Mouse (Mus musculus): ENCODE measurements around the gene Oscar.
"Not testable (repeated sequence)": the region's sequence is repeated elsewhere in the genome, so short reads cannot be mapped to it uniquely, and the experiment has no call there.

Gene Oscar

DNA sequence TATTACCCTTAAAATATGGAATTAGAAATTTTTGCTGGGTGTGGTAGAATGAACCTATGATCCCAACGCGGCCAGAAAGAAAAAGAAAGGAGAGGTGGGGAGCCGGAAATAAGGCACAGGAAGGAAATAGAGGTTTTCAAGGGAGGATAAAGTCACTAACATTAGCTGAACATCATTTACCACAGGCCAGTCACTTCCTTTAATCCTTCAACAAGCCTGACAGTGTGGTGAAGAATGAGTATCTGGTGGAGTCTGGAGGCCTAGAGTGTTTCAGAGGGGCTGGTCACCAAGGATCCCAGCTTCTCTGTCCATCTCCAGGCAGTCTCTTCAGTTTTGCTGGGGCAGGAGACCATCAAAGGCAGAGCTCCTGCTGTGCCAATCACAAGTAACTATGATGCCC, 5.5 kb downstream of the Oscar start:
- no peak for DNase-seq (ENCODE audit: inconsistent ontology term)

DNA sequence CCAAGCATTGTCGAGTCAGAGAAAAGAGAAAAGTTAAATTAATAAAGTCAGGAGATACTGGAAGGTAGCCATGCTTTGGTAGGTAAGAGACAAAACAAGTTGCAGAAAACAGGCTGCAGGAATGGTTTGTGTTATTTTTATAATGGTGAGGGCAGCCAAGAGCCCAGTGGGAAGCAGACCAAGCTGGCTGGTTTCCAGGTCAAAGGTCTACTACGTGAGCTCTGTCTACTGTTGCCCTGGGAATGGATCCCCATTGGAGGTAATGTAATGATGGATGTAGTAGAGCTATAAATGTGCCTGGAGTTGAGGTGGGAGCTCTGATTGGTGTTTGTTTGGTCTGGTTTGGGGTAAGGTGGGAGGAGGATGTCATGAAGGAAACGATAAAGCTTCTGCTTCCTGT, 6.9 kb downstream of the Oscar start:
- DNase-seq (ENCODE audit: inconsistent ontology term): no peak

DNA sequence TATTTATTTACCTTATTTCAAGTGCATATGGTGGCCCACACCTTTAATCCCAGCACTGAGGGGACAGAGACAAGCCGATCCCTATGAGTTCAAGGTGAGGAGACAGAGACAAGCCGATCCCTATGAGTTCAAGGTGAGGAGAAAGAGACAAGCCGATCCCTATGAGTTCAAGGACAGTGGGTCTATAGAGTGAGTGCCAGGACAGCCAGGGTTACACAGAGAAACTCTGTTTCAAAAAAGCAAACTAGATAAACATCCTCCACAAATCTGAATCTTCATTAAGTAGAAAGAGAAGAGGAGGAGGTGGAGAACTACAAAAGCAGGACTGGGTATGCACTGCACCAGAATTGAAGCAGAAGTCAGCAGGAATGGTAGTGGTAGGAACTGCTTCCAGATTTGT, 7.3 kb downstream of the Oscar start:
- DNase-seq (ENCODE audit: inconsistent ontology term): no peak

- no peak for DNase-seq (ENCODE audit: inconsistent ontology term)
These were observed 8.6 kb downstream of the Oscar start for GRCm38 (mm10) chr7:3607391-3607790.

DNA sequence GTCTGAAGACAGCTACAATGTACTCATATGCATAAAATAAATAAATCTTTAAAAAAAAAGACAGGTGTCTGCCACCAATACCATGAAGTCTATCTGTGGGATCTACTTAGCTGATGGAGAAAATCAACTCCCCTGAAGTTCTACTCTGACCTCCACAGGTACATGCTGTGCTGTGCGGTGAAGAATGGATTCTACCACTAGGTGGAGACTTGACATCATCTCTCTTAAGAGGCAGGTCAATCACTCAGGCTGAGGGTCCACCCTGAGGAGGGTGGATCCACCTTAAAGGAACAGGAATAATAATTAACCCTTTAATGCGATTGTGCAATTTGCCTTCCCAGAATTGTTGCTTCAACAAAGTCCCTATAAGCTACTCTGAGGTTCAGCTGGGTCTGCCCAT, 9.2 kb downstream of the Oscar start:
- no peak for DNase-seq (ENCODE audit: inconsistent ontology term)

- peak; percentile 48 for DNase-seq (ENCODE audit: inconsistent ontology term)
These were observed 14.8 kb downstream of the Oscar start for GRCm38 (mm10) chr7:3601119-3601518.

DNA sequence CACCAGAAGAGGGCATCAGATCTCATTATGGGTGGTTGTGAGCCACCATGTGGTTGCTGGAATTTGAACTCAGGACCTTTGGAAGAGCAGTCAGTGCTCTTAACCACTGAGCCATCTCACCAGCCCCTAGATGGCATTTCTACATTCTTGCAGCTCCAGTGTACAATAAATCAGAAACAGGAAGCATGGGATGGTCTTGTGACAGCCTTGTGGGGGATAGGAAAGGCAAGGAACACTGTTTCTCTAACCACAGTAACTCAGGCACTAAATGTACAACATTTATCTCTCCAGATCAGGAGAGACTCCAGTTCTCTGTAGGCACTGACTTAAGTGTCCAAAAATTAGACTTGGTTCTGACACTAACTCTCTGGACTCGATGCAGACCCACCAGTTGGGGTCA, 18.2 kb downstream of the Oscar start:
- not testable (repeated sequence) for DNase-seq (ENCODE audit: inconsistent ontology term)

GRCm38 (mm10) chr7:3595146-3595545, 20.8 kb downstream of the Oscar start:
- no peak for DNase-seq (ENCODE audit: inconsistent ontology term)

DNA sequence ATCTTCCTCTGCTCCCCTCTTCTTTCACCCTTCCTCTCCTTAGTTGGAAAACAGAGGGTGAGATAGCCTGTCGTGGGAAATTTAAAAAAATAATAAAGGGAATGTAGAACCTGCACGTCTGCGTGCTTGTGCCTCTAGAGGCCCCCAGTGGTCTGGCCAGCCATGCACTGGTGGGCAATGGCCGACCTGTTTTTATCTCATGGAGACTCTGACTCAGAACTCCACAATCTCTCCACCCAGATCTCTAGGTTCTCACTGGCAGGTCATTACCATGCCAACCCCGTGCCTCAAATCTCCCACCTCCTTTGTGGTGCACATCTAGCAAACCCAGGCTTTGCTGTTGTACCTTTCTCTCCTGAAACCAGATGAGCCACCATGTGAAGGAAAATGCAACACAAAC, 21.3 kb downstream of the Oscar start:
- no peak for DNase-seq (ENCODE audit: inconsistent ontology term)

DNA sequence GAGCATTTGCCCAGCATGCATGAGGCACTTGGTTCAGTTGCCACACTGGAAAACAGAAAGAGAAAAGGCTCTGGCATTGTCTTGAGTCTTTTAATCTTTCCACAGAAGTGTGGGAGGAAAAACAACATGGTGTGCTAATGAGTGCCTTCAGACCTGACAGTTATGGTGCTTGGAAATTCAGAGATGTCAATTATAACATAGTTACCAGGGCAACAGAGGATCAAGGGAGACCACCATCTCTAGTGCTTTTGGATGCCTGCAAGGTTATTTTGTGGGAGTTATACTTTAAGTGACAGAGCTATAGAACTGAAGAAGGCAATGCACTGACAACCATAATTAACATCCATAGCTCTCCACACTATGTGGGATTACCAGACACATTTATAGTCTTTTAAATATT, 22.1 kb downstream of the Oscar start:
- DNase-seq (ENCODE audit: inconsistent ontology term): no peak

GRCm38 (mm10) chr7:3591534-3591933, 24.4 kb downstream of the Oscar start:
- DNase-seq (ENCODE audit: inconsistent ontology term): no peak

- no peak for DNase-seq (ENCODE audit: inconsistent ontology term)
These were observed 25.4 kb downstream of the Oscar start for GRCm38 (mm10) chr7:3590550-3590949.

- peak; percentile 20 for DNase-seq (ENCODE audit: inconsistent ontology term)
These were observed 28.7 kb downstream of the Oscar start for GRCm38 (mm10) chr7:3587292-3587691.

- no peak for DNase-seq (ENCODE audit: inconsistent ontology term)
These were observed 29.7 kb downstream of the Oscar start for GRCm38 (mm10) chr7:3586255-3586654.

- no peak for DNase-seq (ENCODE audit: inconsistent ontology term)
These were observed 30.2 kb downstream of the Oscar start for GRCm38 (mm10) chr7:3585763-3586162.

DNA sequence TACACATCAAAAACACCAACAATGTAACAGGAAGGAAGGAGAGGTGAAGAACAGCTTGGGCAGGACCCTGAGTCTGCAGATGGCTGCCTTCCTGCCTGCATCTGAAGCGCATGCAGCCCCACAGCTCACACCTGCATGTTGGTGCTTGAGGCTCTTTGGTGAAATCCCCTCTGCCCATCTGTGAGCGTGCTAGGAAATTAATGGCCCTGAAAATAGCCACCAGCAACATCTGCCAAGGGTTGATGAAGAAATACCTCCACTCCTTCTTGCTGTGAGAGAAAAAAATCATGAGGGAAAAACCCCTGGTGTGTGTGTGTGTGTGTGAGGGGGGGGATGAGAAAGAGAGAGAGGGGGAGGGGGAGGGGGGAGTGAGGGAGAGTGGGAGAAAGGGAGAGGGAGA, 35.9 kb downstream of the Oscar start:
- DNase-seq (ENCODE audit: inconsistent ontology term): no peak

- no peak for DNase-seq (ENCODE audit: inconsistent ontology term)
These were observed 36.9 kb downstream of the Oscar start for GRCm38 (mm10) chr7:3578952-3579546.

DNA sequence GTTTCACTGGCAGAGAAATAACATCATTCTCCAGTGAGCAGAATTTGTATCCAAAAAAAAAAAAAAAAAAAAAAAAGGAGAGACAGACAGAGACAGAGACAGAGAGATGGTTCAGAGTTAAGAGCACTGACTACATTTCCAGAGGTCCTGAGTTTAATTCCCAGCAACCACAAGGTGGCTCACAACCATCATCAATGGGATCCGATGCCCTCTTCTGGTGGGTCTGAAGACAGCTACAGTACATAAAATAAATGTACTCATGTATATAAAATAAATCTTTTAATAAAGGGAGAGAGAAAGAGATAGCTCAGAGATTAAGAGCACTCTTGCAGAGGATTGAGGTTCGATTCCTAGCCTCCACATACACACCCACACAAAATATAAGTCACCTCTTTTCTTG, 37.8 kb downstream of the Oscar start:
- DNase-seq (ENCODE audit: inconsistent ontology term): no peak

GRCm38 (mm10) chr7:3576354-3577124, 39.4 kb downstream of the Oscar start:
- no peak for DNase-seq (ENCODE audit: inconsistent ontology term)

- DNase-seq (ENCODE audit: inconsistent ontology term): no peak
These were observed 41.7 kb downstream of the Oscar start for GRCm38 (mm10) chr7:3574216-3574615.

GRCm38 (mm10) chr7:3571847-3572246, 44.1 kb downstream of the Oscar start:
- no peak for DNase-seq (ENCODE audit: inconsistent ontology term)

GRCm38 (mm10) chr7:3570580-3570979, 45.4 kb downstream of the Oscar start:
- not testable (repeated sequence) for DNase-seq (ENCODE audit: inconsistent ontology term)

DNA sequence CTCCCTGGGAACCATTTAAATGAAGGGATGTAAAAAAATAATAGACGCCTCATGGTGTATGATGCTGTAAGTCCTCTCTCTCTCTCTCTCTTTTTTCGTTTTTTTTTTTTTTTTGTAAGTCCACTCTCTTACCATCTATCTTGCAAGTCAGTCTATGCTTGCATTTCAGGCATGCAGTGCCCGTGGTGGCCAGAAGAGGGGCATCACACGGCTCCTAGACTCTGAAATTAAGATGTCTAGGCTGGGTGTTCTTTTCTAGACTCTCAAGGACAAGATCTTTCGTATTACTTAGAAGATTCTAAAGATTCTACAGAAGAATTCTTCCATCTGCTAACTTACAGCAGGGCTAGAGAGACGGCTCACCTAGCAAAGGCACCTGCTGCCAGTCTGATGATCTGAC, 46.2 kb downstream of the Oscar start:
- no peak for DNase-seq (ENCODE audit: inconsistent ontology term)

GRCm38 (mm10) chr7:3567336-3567735, 48.6 kb downstream of the Oscar start:
- DNase-seq (ENCODE audit: inconsistent ontology term): no peak
